Mouse (Mus musculus): ENCODE measurements around the gene Mccc1.

The Mccc1 gene

DNA sequence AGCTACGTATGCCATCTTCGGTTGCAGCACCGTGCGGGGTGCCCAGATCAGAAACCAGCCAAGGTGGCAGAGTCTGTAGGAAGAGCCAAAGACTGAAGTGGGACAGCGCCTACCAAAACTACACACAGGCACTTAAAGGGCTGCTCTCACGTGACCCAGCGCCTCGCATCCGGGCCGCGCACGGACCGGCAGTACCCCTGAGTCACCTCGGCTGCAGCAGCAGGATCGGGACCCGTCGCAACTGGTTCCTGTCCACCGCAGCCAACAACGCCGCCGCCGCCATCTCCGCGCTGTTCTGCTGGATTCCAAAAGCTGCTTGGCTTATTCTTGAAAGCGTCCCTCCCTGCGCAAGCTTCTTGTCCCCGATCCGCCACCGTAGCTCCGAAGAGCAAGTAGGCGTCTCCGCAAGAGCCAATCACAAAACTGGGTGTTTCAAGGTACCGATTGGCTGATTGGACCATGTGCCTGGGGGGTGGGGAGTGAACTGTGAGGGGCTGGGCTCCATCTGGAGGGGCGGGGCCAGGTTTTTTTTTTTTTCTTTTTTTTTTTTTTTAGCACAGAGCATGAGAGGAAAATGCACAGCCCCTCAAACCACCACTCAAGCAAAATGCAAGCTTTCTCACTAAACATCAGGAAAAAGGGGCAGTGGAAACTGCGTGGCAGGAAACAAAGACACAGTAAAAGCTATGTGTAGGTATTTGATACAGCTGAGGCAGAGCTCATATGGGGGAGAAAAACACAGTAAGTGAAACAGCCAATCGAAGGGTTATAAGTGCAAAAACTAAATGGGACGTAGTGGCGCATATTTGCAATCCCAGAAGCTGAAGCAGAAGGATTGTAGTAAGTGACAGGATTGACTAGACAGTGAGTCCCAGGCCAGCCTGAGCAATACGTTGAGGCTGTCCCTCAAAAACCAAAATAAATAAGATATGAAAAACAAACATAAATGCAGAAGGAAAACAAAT is at the start of gene Mccc1:
Gene Mccc1, minus strand, starts transcription at position 404 of the 965 bp plus-strand sequence.
- DNase-seq, result peak; percentile 98

DNA sequence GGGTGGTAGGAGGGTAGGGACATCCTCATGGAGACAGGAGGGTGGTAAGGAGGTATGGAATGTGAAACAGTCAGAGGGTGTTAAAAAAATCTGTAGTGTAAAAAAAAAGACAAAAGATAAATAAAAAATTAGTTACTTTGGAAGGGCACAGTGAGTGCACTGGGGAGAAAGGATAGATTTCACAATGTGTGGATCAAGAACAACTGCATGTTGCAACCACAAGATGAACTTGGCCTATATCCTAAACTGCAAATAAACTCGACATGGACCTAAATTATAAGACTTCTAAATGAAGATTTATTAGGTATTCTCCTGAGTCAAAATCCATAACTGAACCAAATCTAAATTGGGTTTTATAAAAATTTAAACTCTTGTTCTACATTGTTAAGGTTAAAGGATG is 48.6 kb upstream of the Mccc1 start:
- no peak for DNase-seq

DNA sequence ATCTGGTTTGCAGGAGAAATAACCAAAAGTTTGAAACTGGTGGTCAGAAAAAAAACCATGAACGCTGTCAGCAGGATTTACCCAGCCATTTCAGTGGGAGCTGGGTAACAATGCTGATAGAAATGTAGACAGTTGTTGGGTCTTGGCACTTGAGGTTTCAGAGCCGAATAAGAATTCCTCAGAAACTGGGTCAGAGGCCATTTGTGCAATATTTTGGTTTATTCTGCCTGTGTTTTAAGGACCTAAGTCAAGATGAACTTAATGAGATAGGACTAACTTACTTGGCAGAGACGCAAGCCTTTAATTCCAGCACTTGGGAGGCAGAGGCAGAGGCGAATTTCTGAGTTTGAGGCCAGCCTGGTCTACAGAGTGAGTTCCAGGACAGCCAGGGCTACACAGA is 44.6 kb upstream of the Mccc1 start:
- no peak for DNase-seq

DNA sequence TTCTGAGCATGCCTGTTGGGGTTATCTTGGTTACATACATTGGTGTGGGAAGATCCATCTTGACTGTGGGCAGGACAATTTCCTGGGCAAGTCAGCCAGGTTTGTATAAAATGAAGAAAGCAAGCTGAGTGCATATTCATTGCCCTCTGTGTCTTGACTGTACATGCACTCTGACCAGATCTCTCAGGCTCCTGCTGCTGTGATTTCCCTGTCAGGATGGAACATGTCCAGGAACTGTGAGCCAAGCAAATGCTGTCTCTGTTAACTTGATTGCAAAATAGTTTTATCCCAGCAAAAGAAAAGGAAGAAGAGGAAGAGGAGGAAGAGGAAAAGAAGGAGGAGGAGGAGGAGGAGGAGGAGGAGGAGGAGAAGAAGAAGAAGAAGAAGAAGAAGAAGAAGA is 44.0 kb upstream of the Mccc1 start:
- no peak for DNase-seq

DNA sequence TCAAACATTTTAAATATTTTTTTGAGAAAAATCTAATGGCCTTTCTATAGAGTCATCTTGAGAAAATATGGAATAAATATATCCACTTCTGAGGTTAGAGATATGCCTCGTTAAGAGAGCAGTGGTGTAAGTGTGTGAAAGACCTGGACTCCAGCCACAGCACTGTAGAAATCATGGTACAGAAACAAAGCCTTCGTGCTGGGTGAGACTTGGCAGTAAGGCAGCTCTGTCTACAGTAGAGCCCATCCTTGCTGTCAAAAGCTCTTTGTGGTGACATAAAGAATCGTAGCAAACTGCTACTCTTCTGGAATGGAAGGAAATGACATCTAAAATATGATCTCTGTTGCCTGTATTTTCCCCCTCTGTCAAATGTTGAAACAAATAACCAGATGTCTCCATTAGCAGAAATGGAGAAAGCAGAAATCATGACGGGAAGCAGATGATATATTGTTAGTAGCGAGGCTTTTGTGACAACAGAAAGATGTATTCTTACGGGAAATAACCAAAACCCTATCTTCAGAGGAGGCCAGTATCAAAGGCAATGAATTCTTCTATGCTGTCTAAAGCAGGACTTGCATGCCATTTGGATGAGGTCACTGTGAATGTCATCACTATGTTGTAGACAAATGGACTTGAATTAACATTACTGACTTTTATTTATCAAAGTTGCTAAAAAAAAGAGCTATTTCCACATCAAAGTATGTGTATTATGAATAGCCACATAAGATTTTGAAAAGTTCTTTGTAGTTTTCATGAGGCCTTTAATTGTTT is 31.4 kb upstream of the Mccc1 start:
- no peak for DNase-seq

DNA sequence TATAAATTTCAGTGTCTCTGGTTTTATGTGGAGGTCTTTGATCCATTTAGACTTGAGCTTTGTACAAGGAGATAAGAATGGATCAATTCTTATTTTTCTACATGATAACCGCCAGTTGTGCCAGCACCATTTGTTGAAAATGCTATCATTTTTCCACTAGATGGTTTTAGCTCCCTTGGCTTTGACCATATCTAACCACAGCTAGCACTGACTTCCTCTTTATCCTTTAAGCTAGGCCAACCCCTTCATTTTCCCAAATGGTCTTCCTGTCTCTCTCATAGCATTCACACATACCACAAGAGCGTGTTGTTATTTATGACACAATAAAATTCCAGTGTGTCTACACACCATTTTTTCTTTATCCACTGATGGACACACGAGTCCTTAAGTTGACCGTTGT is 29.5 kb upstream of the Mccc1 start:
- no peak for DNase-seq

DNA sequence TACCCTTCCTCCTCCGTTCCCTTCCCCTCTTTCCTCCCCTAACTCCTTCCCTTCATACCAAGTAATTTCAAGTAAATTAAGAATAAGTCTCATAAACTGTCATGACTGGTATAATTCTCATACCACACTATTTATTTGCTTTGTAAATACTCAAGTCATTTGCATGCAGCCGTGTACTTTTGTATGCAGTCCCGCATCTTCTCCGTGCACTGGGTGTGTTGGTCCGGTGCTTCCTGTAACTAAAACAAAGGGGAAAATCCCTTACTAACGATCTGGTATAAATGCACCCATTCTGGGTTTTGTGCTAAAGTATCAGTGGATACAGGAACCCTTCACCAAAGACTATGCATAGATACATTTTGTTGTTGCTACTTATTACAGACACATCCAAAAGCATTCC is 25.3 kb upstream of the Mccc1 start:
- DNase-seq, result no peak

DNA sequence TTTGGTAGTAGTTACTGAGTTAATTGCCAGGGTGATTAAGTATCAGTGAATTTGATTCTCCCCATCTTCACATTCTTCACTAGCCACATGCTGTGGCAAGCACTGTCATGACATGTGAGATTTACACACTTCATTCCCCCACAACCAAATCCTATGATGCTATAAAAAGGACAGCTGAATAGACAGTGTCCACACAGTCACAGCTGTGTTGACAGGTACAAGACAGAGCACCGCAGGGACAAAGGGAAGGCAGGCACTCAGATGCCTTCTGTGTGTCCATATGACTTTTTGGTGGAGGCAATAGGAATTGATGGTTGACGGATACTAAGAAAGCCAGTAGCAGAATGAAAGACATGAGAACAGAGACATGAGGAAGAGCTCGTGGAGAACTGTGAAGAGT is 10.8 kb upstream of the Mccc1 start:
- DNase-seq, result no peak

DNA sequence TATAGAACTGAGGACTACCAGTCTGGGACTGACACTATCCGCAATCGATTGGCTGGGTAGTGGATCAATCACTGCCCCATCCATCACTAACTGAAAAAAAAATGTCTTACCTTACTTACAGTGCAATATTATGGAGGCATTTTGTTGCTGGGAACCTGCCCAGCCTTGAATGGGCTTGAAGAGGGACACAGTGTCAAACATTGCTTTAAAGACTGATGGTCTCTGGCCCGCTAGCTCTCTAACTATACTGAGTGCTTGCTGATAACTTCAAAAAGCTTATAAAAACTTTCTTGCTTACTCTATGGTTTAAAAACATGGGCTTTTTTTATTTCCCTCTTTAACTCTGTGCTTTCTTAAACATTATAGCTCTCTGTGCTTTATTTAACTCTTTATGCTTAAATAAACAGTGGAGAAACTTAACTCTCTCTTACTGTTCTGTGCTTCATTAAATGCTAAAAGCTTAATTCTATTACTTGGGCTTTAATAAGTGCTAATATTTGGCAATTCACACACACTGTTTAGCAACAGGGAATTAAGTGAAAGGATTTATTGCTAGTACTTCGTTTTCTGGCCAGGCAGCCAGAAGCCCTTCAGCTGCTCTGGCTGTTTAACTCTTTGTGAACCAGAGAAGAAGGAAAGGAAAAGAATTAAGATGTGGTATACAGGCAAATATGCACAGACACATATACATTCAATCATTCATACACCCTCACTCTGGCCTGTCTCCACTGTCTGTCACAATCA is 8.1 kb upstream of the Mccc1 start:
- no peak for DNase-seq

DNA sequence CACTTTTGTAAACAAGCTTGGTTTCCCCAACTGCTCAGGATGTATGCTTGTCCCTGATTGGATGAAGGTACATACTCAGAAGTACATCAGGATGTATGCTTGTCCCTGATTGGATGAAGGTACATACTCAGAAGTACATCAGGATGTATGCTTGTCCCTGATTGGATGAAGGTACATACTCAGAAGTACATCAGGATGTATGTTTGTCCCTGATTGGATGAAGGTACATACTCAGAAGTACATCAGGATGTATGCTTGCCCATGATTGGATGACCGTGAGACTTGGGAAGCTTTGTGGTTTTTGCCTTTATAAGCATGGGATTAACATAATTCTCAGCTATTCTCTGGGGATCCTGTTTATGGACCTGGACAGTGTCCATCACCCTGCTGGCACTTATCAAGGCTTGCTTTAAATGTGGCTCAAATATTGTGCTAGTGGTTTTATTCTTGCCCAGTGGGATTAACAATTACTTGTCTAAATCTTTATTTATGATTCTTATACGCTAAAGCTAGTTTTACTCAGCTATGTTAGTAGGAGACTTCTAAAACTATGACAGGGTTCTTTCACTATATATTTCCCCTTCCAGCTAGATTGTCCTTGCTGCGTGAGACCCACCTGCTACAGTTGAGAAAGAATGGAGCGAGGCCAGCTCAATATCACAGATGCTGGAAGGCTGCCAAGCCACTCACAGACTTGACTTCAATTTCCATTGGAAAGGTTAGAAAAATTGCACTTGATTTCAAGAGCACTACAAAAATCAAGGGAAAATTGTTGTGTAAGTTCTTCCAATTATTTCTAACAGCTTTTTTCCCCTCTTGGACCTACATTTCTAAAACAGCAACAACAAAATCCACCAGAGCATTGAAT is 3.8 kb upstream of the Mccc1 start:
- DNase-seq, result no peak

DNA sequence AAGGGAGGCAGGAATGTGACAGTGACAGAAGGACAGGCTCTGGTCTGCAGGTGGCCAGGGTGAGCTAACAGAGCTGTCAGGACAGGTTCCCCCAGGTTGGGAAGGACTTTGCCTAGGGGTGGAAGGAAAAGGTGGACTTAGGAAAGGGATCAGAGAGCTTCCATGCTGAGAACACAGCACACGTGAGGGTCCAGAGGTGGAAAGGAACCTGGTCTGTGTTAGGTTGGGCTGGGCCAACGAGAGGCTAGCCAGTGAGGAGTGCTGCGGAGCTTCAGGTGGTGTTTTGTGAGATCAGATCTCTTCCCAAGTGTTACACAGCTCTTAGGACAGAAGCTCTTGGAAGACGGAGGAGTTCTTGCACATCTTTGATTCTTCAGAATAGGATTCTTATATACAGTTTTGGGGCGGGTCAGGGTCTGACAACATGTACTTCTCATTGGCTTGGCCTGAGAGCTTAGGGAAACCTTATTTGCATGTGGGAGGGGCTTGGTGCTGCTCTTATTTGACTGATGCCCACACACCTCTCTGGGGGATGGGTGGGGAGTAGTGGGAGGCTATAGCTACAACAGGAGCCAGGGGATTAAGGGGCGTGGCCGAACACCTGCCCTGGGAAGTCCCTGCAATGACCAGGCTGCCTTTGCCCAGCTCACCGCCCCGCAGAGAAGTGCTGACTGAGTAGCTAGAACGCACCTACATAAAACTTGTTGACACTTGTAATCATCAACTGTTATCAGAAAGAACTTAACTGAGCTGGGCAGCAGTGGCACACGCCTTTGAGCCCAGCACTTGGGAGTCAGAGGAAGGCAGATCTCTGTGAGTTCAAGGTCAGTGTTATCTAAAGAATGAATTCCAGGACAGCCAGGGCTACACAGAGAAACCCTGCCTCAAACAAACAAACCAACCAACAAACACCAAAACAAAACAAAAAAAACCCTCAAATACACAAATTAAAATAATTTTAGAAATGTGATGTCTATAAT is 5.6 kb downstream of the Mccc1 start:
- no peak for DNase-seq

DNA sequence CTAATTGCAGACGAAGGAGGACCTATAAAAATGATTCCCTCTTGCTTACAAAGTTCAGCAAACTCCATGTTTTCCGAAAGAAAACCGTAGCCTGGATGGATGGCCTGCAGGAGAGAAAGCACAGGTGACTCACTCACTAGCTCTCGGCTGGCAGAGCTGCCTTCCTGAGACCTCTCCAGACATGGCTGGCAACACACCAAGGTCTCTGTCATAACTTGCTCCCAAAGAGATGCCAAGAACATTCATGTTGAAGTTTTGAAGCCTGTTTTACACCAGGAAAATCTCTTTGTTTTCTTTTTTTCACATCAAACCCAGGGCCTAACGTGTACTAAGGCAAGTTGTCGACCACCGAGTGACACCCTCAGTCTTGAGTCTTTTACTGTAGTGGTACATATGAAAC is 9.8 kb downstream of the Mccc1 start:
- DNase-seq, result no peak

DNA sequence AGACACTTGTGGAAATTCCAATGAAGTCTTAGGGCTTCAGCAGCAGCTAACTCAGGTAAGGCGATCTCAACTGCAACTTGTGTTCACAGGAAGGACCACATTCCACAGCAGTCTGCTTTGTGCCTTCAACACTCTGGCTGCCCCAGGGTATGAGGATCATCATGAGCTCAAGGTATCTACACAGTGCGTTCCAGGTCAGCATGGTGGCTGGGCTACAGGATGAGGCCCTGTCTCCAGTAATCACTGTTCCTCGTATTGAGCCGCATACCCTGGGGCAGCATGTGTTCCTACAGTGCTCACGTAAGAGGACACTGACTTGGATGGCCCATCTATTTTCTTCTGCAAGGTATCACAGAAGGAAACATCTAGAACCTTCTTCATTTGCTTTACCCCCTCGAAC is 12.4 kb downstream of the Mccc1 start:
- DNase-seq, result no peak

DNA sequence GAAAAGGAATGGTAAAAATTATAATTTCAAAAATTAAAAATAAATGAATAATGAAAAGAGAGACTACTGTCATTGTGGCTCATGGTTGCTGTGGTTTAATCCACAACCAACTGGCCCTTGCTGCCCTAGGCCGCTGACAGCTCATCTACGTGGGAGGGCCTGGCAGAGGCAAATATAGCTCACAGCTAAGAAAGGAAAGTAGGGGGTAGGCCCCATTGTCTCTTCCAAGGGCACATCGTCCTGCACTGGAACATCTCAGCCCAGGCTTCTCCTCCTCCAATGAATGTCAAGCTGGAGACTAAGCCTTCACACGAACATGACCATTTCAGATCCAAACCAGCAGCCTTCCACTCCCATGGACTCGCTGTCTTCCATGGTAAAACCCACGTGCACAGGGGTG is 14.2 kb downstream of the Mccc1 start:
- no peak for DNase-seq

DNA sequence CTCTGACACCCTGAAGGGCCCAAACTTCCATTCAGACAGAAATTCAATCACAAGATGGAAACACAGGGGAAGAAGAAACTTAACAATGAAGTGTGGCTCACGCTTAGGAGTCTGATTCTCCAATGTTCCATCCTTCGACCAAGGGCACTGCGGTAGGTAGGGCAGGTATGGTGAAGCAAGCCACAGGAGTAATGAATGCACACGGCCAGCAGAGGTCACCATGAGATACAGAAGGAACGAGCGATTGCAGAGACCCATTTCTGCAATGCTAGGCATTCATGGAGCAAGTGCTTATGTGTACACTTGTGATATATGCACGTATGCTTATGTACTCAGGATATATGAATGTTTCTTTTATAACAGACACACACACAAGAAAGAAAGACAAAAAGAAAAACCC is 26.9 kb downstream of the Mccc1 start:
- DNase-seq, result no peak

DNA sequence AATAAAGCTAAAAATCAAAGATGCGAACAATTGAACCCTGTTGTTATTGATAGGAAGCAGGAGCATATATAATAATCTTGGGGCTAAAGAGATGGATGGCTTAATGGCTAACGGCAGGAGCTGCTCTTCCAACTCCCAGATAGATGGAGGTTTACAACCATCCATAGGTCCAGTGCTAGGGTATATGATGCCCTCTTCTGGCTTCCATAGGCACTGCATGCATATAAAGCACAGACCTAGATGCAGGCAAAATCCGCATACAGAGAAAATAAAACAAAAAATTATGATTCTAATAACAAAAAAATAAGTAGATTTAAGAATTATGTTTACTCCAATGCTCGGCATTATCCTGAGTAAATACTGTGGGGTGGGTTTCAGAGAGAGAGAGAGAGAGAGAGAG is 27.5 kb downstream of the Mccc1 start:
- DNase-seq, result no peak

DNA sequence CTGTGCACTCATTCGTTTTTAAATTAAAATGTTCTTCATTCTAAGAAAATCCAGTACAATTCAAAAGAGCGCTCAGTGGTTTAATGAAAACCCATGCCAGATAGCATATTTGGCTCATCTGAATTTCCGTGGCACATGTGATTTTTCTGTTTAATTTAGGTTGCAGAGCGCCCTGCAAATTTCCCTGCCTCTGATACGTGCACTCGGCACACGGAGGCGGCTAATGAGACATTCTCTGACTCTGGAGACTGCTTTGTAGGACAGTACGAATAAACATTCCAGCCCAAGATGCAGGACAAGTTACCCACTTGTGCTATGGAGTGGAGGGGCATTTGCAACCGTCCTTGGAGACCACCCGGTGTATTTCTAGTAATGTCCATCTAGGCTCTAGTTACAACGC is 29.3 kb downstream of the Mccc1 start:
- DNase-seq, result no peak

DNA sequence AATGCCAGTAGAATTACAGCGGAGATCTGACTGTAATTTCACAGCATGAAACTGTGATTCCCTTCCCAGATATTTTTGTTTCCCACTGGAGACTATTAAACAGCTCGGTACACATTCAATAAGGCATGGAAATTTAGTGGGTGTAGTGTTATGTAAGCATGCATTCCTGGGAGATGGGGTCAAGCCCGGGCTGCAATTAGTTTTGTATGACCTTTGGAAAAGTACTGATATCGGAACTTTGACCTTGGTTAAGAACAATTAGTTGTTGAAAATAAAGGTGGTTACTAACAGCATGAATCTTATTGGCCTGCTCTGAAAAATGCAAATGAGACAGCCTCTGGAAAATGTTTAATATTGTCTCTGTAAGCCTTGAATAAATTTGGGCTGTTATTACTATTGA is 30.0 kb downstream of the Mccc1 start:
- DNase-seq, result no peak

DNA sequence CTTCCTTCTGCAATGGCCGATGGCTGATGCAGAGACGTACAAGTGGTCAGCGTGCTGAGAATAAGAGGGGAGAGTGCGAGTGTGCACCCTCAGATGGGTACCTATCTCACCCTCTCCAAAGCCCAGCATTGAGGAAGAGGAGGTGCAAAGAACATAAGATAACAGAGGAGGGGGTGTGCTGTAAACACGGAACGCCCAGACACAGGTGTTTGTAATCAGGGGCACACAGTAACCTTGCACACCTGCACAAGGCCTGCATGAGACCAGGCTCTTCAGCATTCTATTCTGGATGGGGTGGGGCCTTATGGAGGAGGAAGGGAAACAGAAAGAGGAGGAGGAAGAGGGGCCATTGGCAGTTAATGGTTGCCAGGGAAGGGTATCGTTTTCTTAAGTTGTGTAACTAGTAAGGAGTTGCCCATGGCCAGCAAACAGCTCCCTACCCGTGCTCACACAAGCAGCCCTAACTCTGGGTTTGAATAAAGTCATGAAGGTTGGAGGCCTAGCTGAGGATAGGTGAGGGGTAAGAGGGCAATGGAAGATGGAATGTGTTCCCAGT is 33.0 kb downstream of the Mccc1 start:
- DNase-seq, result no peak

DNA sequence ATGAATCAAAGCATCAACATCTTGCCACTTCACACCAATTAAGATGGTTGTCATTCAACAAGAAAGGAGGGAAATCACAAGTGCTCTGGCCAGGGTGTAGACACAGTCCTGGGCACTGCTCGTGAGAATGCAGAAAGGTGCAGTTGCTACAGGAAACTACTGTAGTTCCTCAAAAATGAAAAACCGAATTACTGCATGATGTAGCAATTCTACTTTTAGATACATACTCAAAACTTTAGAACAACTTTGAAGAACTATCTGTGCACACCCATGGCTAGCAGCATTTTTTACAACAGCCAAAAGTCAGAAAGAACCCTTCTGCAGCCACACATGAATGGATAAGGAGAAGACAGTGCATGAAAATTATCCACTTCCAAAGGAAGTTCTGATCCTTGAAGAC is 34.0 kb downstream of the Mccc1 start:
- DNase-seq, result no peak

DNA sequence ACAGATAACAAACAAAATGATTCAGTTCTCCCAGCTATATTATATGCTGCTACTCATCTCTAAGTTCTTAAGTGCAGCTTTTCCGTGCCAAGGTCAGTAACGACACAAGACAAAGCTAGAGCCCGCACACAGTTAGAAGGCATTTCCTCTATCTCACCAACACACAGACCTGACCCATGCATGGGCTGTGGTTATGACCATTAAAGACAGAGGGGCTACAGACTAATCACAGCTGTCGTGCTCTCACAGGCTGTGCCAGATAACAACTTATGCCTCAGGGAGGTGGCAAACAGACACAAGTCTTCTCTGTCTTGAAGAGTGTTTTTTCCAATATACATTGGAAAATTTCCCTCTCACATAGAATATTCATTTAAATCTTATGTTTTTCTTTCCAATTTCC is 35.5 kb downstream of the Mccc1 start:
- no peak for DNase-seq

All from right cerebral cortex, adult 18-20 months (tissue).